Mouse (Mus musculus): ENCODE results near the gene Gm17581.
"Not testable (repeated sequence)": the region's sequence is repeated elsewhere in the genome, so short reads cannot be mapped to it uniquely, and the experiment has no call there.

Gm17581 gene

GRCm38 (mm10) chr2:155737803-155738202 lies 2.1 kb upstream of the Gm17581 start:
- DNase-seq (ENCODE audit: low spot score) = no peak

- DNase-seq (ENCODE audit: low spot score) = no peak
These were observed 1.3 kb upstream of the Gm17581 start for GRCm38 (mm10) chr2:155736936-155737335.

GRCm38 (mm10) chr2:155735080-155735479 lies 586 bp downstream of the Gm17581 start:
- no peak for DNase-seq (ENCODE audit: low spot score)

GRCm38 (mm10) chr2:155729158-155729645 lies 6.5 kb downstream of the Gm17581 start, which contains the start of gene Edem2:
Edem2 (minus strand) TSS chr2:155729475.
- DNase-seq (ENCODE audit: low spot score) = peak; percentile 87

- no peak for DNase-seq (ENCODE audit: low spot score)
These were observed 6.9 kb downstream of the Gm17581 start for GRCm38 (mm10) chr2:155728742-155729141.

GRCm38 (mm10) chr2:155727764-155728395 lies 7.8 kb downstream of the Gm17581 start:
- no peak for DNase-seq (ENCODE audit: low spot score)

GRCm38 (mm10) chr2:155726302-155726701 lies 9.4 kb downstream of the Gm17581 start:
- no peak for DNase-seq (ENCODE audit: low spot score)

- DNase-seq (ENCODE audit: low spot score) = no peak
These were observed 11.1 kb downstream of the Gm17581 start for GRCm38 (mm10) chr2:155724526-155724925.

GRCm38 (mm10) chr2:155724036-155724435 lies 11.6 kb downstream of the Gm17581 start:
- no peak for DNase-seq (ENCODE audit: low spot score)

GRCm38 (mm10) chr2:155720585-155720984 lies 15.1 kb downstream of the Gm17581 start:
- DNase-seq (ENCODE audit: low spot score) = no peak

- DNase-seq (ENCODE audit: low spot score) = no peak
These were observed 18.3 kb downstream of the Gm17581 start for GRCm38 (mm10) chr2:155717082-155717990.

- DNase-seq (ENCODE audit: low spot score) = no peak
These were observed 25.1 kb downstream of the Gm17581 start for GRCm38 (mm10) chr2:155710557-155710956.

- peak; percentile 34 for DNase-seq (ENCODE audit: low spot score)
These were observed 28.4 kb downstream of the Gm17581 start for GRCm38 (mm10) chr2:155707251-155707650.

GRCm38 (mm10) chr2:155703630-155704029 lies 32.0 kb downstream of the Gm17581 start:
- DNase-seq (ENCODE audit: low spot score) = no peak

- no peak for DNase-seq (ENCODE audit: low spot score)
These were observed 34.2 kb downstream of the Gm17581 start for GRCm38 (mm10) chr2:155701399-155701919.

GRCm38 (mm10) chr2:155698443-155698842 lies 37.2 kb downstream of the Gm17581 start:
- DNase-seq (ENCODE audit: low spot score) = not testable (repeated sequence)

GRCm38 (mm10) chr2:155696851-155697250 lies 38.8 kb downstream of the Gm17581 start:
- no peak for DNase-seq (ENCODE audit: low spot score)

GRCm38 (mm10) chr2:155696091-155696558 lies 39.5 kb downstream of the Gm17581 start:
- DNase-seq (ENCODE audit: low spot score) = peak; percentile 43

- DNase-seq (ENCODE audit: low spot score) = no peak
These were observed 40.4 kb downstream of the Gm17581 start for GRCm38 (mm10) chr2:155695316-155695715.

- no peak for DNase-seq (ENCODE audit: low spot score)
These were observed 41.1 kb downstream of the Gm17581 start for GRCm38 (mm10) chr2:155694564-155694963.

- no peak for DNase-seq (ENCODE audit: low spot score)
These were observed 42.5 kb downstream of the Gm17581 start for GRCm38 (mm10) chr2:155693136-155693535.

- peak; percentile 88 for DNase-seq (ENCODE audit: low spot score)
These were observed 43.8 kb downstream of the Gm17581 start, which contains the start of gene Trpc4ap for GRCm38 (mm10) chr2:155691723-155692493. Trpc4ap (minus strand) TSS chr2:155692384.

Measured in ovary, adult 18-20 months (tissue).